Mouse (Mus musculus) embryonic stem cell, embryonic (primary cell): ENCODE data around the gene Fsd1.

Source experiments
- CTCF ChIA-PET, 4 experiments: fragments of 300-600 bp in 2 of 4; fragments of 350-600 bp in 2 of 4; sonication (Branson Sonifier 250); formaldehyde crosslinking; loops; one replicate each; lab custom pipeline; 2022; ENCODE audit warnings: inconsistent platforms in 2 of 4; lab: Charles Lee
- POLR2A ChIA-PET, 4 experiments: fragments of 300-600 bp in 2 of 4; fragments of 350-600 bp in 2 of 4; sonication (Branson Sonifier 250); formaldehyde crosslinking; loops; one replicate each; lab custom pipeline; 2022; ENCODE audit warnings: antibody characterized with exemption in 4 of 4, inconsistent platforms in 1 of 4; lab: Charles Lee

The Fsd1 gene

GRCm38 (mm10) chr17:56036901-56037287, 50.6 kb downstream of the Fsd1 start:
- ChIA-PET POLR2A (interaction anchor here (0.5 to 11.8 kb wide), 95 partner anchors 9 to 1814 kb away, joined by 3 to 97 read pairs (median 4); partner anchors contain the start of genes Hdgfl2 (in 3 of the 4), Khsrp (in 2 of the 4), Ticam1 (in 2 of the 4) and Ubxn6 (in 2 of the 4)), CTCF (interaction anchor here (0.6 to 2.5 kb wide), 64 partner anchors 8 to 296 kb away, joined by 3 to 43 read pairs (median 4); partner anchors contain the start of genes Fsd1 (in 2 of the 4), Hdgfl2 (in 2 of the 4), Plin5 (in 2 of the 4) and Ubxn6 (in 2 of the 4))

DNA sequence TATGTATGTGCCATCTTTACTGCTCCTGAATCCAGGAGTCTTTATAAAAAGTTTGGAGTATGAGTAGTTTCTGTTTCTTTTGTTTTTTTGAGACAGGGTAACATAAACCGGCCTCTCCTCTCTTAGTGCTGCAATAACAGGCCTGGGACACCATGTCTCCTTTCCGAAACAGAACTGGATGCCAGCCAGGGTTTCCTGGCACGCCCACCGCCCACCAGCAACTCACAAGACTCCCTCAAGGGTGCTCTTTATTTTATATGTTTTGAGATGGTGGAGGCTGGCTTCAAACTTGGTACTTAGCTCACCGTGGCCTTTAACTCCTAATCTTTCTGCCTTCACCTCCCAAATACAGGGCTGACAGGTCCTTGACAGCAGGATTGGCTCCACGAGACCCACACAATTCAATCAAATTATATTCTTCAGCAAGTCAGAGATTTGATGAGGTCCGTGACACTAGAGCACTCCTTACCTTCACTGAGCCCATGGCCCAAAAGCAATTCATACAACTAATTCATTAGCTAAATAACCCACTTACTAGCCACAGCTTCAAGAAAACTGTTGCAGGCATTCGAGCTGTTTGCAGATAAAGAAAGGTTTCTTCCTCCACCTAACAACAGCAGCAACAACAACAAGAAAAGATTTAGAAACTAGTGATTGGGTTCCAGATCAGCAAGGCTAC, 52.4 kb downstream of the Fsd1 start:
- ChIA-PET POLR2A (interaction anchor here in 3 of 4 experiments (0.6 to 12.6 kb wide), 17 partner anchors 10 to 545 kb away, joined by 3 to 335 read pairs (median 17); partner anchors contain the start of genes Hdgfl2 (in 2 of the 3), Ubxn6 (in 2 of the 3) and Yju2 (in 2 of the 3)), CTCF (interaction anchor here in 1 of 4 experiments (0.7 kb wide), 1 partner anchor 79 kb away, joined by 3 read pairs; no protein-coding TSS in a partner anchor)

GRCm38 (mm10) chr17:56039345-56039744, 53.0 kb downstream of the Fsd1 start:
- CTCF ChIA-PET: interaction anchor here in 2 of 4 experiments (0.7 to 1.5 kb wide), 9 partner anchors 21 to 225 kb away, joined by 3 to 8 read pairs (median 4); partner anchors contain the start of genes Hdgfl2 (in 1 of the 2) and Yju2 (in 1 of the 2)
- POLR2A ChIA-PET: interaction anchor here (0.6 to 12.6 kb wide), 78 partner anchors 8 to 992 kb away, joined by 3 to 335 read pairs (median 4); partner anchors contain the start of genes Ubxn6 (in 3 of the 4), Yju2 (in 3 of the 4), Hdgfl2 (in 2 of the 4) and Dpp9 (in 1 of the 4)

DNA sequence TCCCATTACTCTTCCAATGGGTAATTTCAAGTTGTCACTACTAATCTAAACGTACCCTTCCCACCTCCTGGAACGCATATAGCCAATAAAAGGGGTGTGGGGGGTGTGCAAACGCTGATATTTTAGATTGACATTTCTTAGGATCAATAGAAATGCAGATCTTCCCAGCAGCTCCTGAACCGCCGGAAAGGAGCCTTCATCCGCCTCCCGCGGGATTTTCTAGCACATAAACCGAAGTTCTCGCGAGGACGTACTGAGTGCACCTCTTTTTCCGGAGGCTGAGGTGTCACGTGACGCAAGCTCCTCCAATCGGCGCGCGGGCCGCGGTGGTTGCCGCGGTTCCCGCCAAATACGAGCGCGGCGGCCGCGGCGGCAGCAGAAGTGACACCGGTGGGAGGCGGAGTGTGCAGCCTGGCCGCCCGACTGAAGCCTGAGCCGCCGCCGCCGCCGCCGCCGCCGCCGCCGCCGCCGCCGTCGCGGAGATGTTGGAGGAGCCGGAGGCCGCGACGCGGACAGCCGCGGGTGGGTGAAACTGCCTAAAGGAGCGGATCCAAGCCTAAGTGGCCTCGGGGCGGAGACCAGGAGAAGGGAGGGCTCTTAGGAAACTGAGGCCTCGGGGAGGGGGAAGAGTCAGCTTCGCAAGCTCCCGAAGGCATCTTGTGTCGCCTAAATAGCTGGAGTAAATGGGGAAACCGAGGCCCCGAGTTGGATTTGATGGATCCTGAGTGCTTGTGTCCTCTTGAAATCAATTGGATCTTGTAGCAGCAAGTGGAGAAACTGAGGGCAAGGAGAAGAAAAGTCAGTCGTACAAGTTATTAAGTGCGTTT, 53.9 kb downstream of the Fsd1 start, which contains the start of gene Chaf1a:
TSS of gene Chaf1a (plus strand) at position 410 of the 827 bp plus-strand sequence.
- ChIA-PET POLR2A (interaction anchor here (0.6 to 12.6 kb wide), 116 partner anchors 8 to 1026 kb away, joined by 3 to 335 read pairs (median 4); partner anchors contain the start of genes Hdgfl2 (in 3 of the 4), Ubxn6 (in 3 of the 4), Yju2 (in 3 of the 4) and Dpp9 (in 2 of the 4)), CTCF (interaction anchor here (0.6 to 1.9 kb wide), 16 partner anchors 9 to 301 kb away, joined by 3 to 8 read pairs (median 4); partner anchors contain the start of genes Hdgfl2 (in 1 of the 4), Ubxn6 (in 1 of the 4) and Yju2 (in 1 of the 4))

DNA sequence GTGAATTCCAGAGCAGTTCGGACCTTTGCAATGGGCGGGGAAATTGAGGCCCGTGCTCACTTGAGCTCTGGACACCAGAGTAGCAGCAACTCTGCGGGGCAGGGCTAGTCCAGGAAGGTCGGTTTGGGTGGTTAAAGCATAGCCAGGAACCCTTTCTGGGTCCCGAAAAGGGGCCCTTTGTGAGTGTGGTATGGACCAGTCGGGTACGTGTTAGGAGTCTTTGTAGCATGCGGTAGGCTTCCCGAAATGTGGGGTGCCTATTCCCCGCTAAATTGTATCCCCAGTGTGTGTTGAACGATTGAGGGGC, 54.5 kb downstream of the Fsd1 start:
- ChIA-PET POLR2A (interaction anchor here (0.6 to 12.6 kb wide), 61 partner anchors 8 to 1026 kb away, joined by 3 to 335 read pairs (median 6); partner anchors contain the start of genes Hdgfl2 (in 3 of the 4), Ubxn6 (in 3 of the 4), Yju2 (in 3 of the 4) and Dpp9 (in 1 of the 4)), CTCF (interaction anchor here in 1 of 4 experiments (1.3 to 1.9 kb wide), 4 partner anchors 10 to 38 kb away, joined by 3 to 8 read pairs (median 4); partner anchors contain the start of genes Hdgfl2 and Ubxn6)
